Mouse (Mus musculus) c-Kit-positive CD71-positive TER-119-negative erythroid progenitor cells, embryonic 14.5 days (primary cell): ENCODE results near the gene Extl2.

Source experiments
- DNase-seq: peaks from one replicate; pipeline ENCODE4 v3.0.0-alpha.2; 2013; ENCODE audit warnings: low read depth

Extl2 gene

DNA sequence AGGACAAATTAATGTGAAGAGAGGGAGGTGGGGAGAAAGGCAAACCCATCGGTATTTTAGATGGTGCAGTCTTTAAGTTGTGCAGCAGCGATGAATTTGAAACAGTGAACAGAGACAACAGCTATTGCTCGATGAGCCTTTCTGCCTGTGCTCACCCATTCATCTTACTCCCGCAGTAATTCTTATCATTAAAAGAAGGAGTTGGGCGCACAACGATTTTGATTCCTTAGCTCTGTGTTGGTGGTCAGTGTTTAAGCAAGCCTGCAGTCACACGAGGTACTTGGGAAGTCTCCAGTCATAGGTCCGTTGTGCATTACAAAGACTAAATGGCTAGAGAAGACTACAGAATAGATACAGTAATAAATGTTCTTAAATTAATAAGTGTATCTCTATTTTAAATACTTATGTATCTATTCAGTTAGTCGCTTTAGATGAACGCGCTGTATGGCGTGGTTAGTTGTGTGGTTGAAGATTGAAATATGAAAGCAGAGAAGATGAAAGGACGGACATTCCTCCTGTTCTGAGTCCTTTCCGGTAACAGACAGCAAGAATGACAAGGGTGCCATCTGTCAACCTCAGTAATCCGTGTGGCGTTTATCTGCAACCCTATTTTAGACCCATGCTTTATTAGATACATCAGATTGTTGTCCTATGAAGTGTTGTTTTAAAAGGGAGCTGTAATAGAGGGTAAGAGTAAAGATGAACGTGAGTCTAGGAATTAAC, 2.5 kb downstream of the Extl2 start:
- no peak for DNase-seq

DNA sequence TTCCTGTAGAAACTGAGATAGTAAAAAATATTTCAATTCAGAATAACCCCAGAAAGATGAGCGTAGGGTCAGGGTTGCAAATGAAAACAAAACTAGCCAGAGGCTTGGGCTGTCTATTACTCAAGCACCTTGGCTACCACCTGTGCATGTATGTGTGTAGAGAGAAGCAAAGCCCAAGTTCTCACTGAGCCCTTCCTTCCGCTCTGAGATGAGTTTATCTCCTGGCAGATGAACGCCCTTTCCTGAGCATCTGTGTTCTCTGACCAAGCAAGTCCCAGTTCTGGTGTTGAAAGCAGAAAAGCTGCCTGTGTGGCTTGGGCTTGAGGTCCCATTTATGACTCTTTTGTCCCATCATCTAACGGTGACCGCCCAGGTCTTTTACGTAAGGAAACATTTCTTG, 7.6 kb downstream of the Extl2 start:
- DNase-seq = no peak

DNA sequence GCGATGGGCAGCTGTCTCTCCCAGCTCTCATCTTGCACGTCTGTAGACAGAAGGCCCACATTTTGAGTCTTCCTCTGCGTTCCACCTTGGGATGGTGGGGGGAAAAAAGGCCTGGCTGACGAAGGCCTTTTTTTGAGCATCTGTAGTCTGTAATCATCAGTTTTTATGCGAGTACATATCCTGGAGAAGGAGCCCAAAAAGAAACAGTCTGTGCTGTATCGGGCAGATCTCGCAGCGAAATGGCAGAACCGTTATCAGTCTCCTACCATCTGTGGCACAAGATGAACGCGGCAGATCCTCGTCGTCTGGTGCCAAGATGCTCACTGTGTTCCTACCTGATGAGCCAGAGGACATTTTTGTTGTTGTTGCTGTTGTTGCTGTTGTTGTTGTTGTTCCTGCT, 8.9 kb downstream of the Extl2 start:
- no peak for DNase-seq

DNA sequence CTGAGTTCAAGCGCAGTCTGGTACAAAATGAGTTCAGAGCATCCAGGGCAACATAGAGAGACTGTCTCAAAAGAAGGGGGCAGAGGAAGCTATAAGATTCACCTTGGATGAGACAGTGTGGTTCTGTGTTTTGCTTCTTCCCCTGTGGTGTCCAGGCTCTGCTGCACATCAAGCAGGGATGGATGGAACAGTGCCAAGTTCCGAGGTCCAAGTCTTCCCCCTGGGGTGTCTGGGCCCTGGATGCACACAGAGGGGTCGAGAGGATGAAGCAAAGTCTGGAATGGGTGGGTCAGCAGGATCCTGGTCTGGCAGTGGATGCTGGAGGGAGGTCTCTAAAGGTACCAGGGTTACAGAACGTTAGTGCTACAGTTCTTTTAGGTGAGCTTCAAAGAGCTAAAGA, 11.3 kb downstream of the Extl2 start:
- DNase-seq = no peak

DNA sequence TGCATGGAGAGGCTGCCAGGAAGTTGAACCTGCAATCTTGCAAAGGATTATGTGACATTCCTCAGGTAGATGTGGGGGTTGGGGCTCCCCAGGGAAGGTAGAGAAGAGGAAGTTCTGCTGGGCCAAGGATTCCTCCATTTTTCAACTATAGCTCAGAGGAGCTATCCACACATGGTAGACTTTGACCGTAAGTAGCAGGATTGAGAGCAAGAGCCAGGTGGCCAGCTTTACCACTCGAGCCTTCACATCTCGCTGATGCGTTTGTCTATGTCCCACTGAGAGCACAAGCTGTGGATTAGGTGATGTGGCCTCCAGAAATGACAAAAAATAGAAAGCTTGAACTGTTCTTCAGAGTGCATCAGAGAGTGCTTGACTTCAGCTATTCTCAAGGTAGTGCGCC, 11.9 kb downstream of the Extl2 start:
- no peak for DNase-seq

DNA sequence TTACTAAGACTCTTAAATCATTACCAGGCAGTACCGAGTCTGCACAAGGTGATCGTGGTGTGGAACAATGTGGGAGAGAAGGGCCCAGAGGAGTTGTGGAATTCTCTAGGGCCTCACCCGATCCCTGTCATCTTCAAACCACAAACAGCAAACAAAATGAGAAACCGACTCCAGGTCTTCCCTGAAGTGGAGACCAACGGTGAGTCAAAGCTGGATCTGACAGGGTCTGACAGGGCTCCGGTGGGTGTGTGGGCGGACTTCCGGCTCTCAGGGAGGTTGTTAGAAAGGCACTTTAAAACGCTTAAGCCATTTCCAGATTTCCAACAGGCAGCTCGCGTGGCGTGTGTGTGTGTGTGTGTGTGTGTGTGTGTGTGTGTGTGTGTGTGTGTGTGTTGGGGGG, 17.0 kb downstream of the Extl2 start:
- DNase-seq = no peak

DNA sequence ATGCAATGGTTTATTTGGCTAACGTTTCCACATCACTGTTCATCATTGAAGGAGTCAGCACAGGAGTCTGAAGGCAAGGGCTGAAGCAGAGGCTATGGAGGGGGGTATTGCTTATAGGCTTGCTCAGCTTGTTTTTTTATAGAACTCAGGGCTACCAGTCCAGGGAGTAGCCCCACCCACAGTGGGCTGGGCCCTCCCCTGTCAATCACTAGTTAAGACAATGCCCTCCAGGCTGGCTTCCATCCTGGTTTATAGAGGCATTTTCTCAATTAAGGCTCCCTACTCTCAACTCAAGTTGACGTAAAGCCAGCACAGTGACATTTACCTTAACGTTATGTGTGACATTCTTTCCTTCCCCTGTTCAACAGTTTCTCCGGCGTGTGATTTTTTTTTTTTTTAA, 17.4 kb downstream of the Extl2 start:
- DNase-seq = no peak

DNA sequence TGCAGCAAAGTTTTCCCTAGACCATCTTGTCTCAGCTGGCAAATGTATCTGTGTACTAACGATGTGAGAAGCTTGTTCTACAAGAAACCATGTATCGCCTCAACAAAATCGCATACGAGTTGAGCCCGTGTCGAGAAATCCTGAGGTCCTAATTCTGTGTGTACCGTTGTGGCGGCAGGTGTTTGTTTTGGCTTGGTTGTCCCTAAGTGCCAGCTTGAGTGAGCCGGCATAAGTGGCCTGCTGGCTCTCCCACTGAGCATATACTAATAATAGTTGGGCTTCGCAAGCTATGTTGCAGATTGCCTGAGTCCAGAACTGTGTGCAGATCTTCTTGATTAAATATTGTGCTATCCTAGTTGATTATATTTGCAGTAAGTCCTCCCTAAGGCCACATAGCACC, 18.4 kb downstream of the Extl2 start:
- DNase-seq = no peak

DNA sequence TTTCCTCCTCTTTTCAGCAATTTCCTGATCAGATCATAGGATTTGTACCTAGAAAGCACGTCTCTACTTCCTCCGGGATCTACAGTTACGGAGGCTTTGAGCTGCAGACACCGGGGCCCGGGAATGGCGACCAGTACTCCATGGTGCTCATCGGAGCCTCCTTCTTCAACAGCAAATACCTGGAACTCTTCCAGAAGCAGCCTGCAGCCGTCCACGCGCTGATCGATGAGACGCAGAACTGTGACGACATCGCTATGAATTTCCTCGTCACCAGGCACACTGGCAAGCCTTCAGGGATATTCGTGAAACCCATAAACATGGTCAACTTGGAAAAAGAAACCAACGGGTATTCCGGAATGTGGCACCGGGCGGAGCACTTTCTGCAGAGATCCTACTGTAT, 19.7 kb downstream of the Extl2 start:
- DNase-seq = no peak

DNA sequence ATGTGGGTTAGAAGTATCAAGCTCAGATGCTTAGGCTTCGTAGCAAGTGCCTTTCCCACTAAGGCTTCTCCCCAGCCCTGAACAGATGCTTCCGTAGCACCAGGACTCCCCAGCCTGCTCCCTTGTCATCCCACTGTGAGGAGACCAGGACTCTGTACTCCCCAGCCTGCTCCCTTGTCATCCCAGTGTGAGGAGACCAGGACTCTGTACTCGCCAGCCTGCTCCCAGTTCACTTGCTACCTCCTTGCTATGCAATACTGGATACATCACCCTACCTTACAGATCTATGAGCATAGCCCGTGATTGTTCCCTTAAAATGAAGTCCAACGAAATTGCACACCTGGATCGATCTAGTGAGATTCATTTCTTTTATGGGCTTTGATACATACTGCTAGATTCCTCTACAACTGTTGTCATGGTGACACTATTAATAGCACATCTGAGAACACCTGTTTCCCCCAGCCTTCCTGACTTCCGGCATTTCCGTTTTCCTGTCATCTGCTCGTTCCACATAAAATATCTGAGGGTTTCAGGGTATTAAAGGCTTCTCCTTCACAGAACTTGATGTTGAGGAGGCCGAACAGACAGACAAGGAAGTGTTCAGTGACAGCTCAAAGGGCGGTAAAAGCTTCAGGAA, 23.0 kb downstream of the Extl2 start:
- no peak for DNase-seq

DNA sequence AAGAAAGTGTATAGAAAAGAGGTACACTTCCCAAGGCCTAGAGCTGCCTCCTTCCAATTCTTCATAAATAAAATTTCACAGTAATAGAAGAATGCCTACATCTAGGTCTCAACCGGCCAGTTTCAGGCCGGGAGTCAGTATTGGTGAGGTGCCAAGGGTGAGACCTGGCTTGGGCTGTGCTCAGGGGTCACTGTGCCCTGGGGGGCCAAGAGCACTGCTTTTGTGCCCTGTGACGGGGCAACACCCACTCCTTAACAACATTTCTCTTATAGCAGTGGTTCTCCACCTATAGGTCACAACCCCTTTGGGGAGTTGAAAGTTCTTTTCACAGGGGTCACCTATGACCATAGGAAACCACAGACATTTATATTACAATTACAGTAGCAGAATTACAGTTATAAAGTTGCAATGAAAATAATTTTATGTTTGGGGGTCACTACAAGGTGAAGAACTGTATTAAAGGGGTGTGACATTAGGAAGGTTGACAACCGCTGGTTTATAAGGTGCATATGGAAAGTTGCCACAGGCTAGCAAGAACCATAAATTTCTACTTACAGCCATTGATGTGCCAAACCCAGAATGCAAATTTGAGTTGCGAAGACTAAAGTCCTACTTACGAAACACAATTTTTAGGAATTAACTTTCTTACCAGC, 26.1 kb downstream of the Extl2 start:
- DNase-seq = no peak

DNA sequence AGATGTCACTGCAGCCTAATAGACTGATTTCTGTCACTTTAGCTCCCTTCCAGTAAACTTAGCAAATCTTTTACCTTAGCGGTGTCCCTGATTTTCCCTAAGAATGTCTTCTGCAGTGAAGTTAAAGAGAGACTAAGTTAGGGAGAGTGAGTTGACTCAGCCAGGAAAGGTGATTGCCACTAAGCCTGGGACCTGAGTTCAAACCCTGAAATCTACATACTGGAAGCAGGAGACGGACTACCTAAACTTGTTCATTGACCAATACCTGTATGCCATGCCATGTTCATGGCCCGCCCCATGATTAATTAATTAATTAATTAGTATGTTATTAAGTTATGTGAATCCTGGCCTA, 26.6 kb downstream of the Extl2 start:
- peak; percentile 22 for DNase-seq

DNA sequence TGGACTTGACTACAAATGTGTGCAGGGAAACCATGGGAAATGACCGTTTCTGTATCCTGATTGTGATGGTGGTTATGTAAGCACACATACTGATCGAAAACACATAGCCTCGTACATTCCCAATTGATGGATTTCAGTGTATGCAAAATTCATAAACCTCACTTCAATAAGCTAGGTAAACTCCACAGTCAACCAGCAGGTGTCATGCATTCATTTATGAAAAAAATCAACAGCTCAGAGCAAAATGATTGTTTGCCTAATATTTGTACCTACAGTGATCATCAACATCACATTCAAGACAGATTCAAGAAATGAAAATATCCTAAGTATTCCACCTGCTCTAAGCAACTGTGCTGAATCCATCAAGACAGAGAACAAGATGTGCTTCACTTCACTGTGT, 33.5 kb downstream of the Extl2 start:
- no peak for DNase-seq

DNA sequence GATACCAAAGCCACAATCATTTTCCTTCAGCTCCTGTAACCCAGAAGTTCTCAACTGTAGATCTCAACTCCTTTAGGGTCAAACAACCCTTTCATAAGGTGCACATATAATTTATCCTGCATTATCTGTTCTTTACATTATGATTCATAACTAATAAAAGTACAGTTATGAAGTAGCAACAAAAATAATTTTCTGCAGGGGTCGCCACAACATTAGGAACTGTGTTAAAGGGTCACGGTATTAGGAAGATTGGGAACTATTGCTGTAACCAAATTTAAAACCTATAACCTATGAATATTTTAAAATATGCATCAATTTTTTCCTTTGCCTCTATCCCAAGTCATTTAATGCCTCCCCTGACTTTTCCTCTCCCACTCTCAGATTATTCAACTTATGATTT, 38.7 kb downstream of the Extl2 start:
- no peak for DNase-seq

DNA sequence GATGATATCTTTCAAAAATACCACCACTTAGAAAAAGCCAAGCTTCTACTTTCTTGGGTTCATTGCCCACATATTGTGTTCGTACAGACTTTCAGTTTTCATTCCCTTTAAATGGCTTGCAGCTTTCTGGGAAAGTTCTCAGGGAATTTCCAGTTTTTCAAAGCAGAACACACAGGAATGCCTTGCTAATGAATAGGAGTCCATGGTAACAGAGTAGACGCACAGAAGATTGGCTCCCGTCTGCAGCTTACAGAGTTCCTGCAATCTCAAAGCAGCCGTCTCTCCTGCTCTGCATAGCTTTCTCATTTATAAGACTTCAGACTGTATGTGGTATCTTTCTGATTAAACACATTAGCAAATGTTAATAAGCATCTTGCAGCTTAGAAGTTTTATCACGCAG, 39.8 kb downstream of the Extl2 start:
- DNase-seq = no peak

DNA sequence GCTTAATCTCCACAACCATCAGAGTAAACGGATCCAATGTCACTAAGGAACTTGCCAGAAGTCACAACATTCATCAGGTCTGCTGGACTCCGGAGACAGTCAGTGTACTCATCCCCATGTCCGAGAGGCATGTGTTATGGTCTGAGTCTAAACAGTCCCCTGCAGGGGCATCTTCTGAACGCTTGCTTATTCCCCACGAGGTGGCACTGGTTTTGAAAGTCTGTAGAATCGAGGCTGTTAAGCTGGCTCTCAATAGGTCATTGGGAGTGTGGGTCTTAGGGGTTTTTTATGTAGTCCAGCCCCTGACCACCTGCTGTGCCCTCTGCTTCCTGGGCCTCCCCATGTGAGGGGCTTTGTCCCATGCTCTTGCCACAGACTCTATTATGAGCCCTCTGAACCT, 49.8 kb downstream of the Extl2 start:
- DNase-seq = no peak

DNA sequence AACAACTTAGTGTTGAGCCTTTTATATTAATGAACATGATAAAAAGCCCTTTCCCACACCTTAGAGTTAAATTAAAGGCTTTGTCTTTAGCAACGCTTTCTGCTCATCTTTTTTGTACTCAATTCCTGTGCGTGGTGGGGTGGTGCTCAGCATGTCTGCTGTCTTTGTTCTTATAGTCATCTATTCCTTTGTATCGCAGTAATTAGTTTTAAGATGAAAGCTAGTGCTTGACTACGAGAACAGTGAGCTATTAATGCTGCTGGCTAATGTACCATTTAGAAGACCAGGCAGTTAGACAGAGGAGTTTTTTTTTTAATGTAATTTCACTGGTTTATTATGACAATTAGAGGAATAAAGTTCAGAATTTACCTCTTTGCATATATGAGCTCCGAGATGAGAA, 53.1 kb downstream of the Extl2 start:
- DNase-seq = no peak

DNA sequence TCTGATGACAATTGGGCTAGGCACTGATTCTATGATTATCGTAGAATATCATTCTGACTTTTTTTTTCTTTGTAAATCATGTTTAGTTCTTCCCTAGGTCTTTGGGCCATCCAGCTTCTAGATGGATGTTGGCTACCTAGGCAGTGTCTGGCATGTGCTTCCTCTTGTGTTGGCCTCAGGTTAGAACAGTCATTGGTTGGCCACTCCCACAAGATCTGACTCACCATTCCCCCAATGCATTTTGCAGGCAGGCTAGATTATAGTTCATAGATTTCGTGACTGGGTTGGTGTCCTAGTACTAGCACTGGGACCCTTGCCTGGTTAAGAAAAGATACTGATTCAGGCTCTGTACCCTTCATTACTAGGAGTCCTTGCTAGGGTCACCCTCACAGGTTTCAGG, 54.9 kb downstream of the Extl2 start:
- no peak for DNase-seq

DNA sequence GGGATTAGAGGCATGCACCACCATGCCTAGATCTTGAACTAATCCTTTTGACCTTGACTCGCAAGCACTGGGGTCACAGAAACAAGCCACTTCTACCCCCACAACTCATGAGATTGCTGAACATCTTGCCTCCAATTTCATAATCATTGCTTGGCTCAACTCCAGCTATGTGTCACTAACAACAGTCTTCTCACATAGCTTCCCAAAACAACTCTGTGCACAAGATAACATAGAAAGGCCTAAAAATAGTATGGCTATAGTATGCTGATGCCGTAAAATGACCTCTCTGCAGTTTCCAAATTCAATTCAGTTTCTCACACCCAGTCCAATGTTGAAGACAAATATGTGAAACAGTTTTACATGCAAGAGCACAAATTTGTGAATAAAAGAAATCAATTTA, 65.3 kb downstream of the Extl2 start:
- DNase-seq = no peak

DNA sequence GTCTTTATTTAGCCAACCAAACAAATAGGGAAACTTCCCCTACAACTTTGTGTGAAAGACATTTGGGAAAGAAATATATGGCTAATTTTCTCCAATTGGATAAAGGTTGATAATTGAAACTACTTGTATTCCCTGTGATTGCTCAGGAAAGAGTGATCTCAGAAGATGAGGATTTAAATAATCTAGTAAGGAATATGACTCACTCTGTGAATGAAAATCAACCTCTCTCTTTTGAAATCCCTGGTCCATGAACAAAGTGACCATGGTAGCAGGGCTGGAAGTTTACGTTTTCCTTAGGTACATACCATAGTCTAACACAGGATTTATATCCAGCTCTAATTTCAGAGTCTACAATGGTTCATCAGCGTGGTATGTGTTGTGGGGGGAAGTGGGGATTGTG, 69.5 kb downstream of the Extl2 start:
- DNase-seq = no peak

DNA sequence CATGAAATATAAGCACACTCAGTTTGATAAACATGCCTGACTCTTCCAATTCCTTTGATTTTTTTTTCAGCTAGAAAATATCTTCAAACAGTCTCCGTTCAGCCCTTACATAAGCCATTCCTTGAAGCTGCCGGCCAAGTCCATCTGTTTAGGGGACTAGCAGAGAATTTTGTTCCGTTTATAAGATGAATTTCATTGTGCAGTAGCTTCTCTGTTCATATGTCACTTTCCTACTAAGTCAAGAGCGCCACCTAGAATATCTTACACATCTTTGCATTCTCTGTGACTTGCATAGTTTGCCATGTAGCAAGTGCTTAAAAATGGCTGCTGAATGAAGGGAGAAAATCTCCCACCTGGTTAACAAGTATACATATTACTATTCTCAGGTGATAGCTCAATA, 71.2 kb downstream of the Extl2 start:
- DNase-seq = no peak
